Mouse (Mus musculus) brain, adult 2 months (tissue): Measurements from ENCODE around the gene Card11.

Source experiments
- DNase-seq: peaks from one replicate; pipeline ENCODE4 v3.0.0; 2011; ENCODE audit warnings: low read depth, low spot score

The Card11 gene

GRCm38 (mm10) chr5:140992093-140993070, 8.0 kb downstream of the Card11 start:
- no peak for DNase-seq

- DNase-seq: peak; percentile 87
Observed at GRCm38 (mm10) chr5:140985311-140986050, 14.9 kb downstream of the Card11 start.

GRCm38 (mm10) chr5:140981370-140981805, 19.0 kb downstream of the Card11 start:
- DNase-seq: no peak

- no peak for DNase-seq
Observed at GRCm38 (mm10) chr5:140980783-140981182, 19.6 kb downstream of the Card11 start.

- DNase-seq: no peak
Observed at GRCm38 (mm10) chr5:140980051-140980450, 20.3 kb downstream of the Card11 start.

GRCm38 (mm10) chr5:140962945-140963344, 37.4 kb downstream of the Card11 start:
- peak; percentile 62 for DNase-seq

GRCm38 (mm10) chr5:140960732-140961131, 39.6 kb downstream of the Card11 start:
- DNase-seq: peak; percentile 37

GRCm38 (mm10) chr5:140959160-140959559, 41.2 kb downstream of the Card11 start:
- peak; percentile 77 for DNase-seq

- DNase-seq: no peak
Observed at GRCm38 (mm10) chr5:140957106-140957505, 43.3 kb downstream of the Card11 start.

GRCm38 (mm10) chr5:140955666-140956065, 44.7 kb downstream of the Card11 start:
- DNase-seq: peak; percentile 61

- no peak for DNase-seq
Observed at GRCm38 (mm10) chr5:140951801-140952200, 48.6 kb downstream of the Card11 start.

- DNase-seq: peak; percentile 78
Observed at GRCm38 (mm10) chr5:140948009-140948408, 52.4 kb downstream of the Card11 start.

GRCm38 (mm10) chr5:140946034-140946433, 54.3 kb downstream of the Card11 start:
- DNase-seq: no peak

- DNase-seq: no peak
Observed at GRCm38 (mm10) chr5:140944382-140945125, 55.8 kb downstream of the Card11 start.

GRCm38 (mm10) chr5:140940923-140941491, 59.4 kb downstream of the Card11 start:
- peak; percentile 83 for DNase-seq

GRCm38 (mm10) chr5:140940257-140940922, 60.0 kb downstream of the Card11 start:
- no peak for DNase-seq

- no peak for DNase-seq
Observed at GRCm38 (mm10) chr5:140936816-140937215, 63.6 kb downstream of the Card11 start.

GRCm38 (mm10) chr5:140935848-140936247, 64.5 kb downstream of the Card11 start:
- DNase-seq: no peak

- no peak for DNase-seq
Observed at GRCm38 (mm10) chr5:140934639-140935315, 65.6 kb downstream of the Card11 start.
